Mouse (Mus musculus) C2C12 (cell line): ENCODE data around the gene Mdfi. TPM values are rescaled to one million over a fixed set of nuclear protein-coding genes. Genes with fewer than 3 reads are reported as not detected.
A peak's percentile ranks its signal among the peaks of the same experiment; 100 is the strongest.

ENCODE experiments used
- H3K27me3 ChIP-seq: one replicate; pipeline ENCODE4 v1.6.1; 2011; ENCODE audit not compliant: control insufficient read depth, insufficient read depth, insufficient read length
- H3K36me3 ChIP-seq: one replicate; pipeline ENCODE4 v1.6.1; 2011; ENCODE audit not compliant: control insufficient read depth, insufficient read depth
- H3K4me3 ChIP-seq: one replicate; pipeline ENCODE4 v1.5.1; 2011; ENCODE audit warnings: mild to moderate bottlenecking, control low read depth; ENCODE audit not compliant: poor library complexity, insufficient read depth, severe bottlenecking
- H3K79me2 ChIP-seq: one replicate; pipeline ENCODE4 v1.6.1; 2011; ENCODE audit not compliant: control insufficient read depth, insufficient read depth
- H3K79me3 ChIP-seq: one replicate; pipeline ENCODE4 v1.6.1; 2011; ENCODE audit warnings: low read depth, control low read depth
- H3ac ChIP-seq: one replicate; pipeline ENCODE3; 2011; ENCODE audit warnings: low read depth; ENCODE audit not compliant: control insufficient read depth, insufficient read length
- CEBPB ChIP-seq: IDR thresholded peaks from one replicate; pipeline ENCODE4 v1.6.1; 2011; ENCODE audit warnings: low read depth, mild to moderate bottlenecking, control low read depth, moderate library complexity
- CTCF ChIP-seq: IDR thresholded peaks from one replicate; pipeline ENCODE4 v1.5.1; 2011; ENCODE audit not compliant: control insufficient read depth, insufficient read depth, insufficient read length
- FOSL1 ChIP-seq: IDR thresholded peaks from one replicate; pipeline ENCODE4 v1.8.0; 2011; ENCODE audit warnings: mild to moderate bottlenecking, low read length; ENCODE audit not compliant: poor library complexity, insufficient read depth, severe bottlenecking
- MAX ChIP-seq: IDR thresholded peaks from one replicate; pipeline ENCODE4 v1.6.1; 2011; ENCODE audit warnings: mild to moderate bottlenecking, control low read depth
- MYOD1 ChIP-seq: IDR thresholded peaks from one replicate; pipeline ENCODE4 v1.6.1; 2011; ENCODE audit warnings: low read depth; ENCODE audit not compliant: control insufficient read depth, insufficient read length
- MYOG ChIP-seq: IDR thresholded peaks from one replicate; pipeline ENCODE4 v1.6.1; 2011; ENCODE audit not compliant: control insufficient read depth, insufficient read length; ENCODE audit errors: extremely low read depth
- USF1 ChIP-seq: IDR thresholded peaks from one replicate; pipeline ENCODE4 v1.6.1; 2011; ENCODE audit warnings: low read depth, mild to moderate bottlenecking, control low read depth, moderate library complexity
- polyA plus RNA-seq: library from polyadenylated mRNA; unstranded; fragments of >200 nt; fragmentation: generic; extraction: Trizol; gene quantifications from one replicate; pipeline ENCODE4 v1.2.1, GENCODE M21; 2012; ENCODE audit warnings: missing spikeins

Mdfi gene
- polyA plus RNA-seq, 1 experiment = 0.68 TPM

DNA sequence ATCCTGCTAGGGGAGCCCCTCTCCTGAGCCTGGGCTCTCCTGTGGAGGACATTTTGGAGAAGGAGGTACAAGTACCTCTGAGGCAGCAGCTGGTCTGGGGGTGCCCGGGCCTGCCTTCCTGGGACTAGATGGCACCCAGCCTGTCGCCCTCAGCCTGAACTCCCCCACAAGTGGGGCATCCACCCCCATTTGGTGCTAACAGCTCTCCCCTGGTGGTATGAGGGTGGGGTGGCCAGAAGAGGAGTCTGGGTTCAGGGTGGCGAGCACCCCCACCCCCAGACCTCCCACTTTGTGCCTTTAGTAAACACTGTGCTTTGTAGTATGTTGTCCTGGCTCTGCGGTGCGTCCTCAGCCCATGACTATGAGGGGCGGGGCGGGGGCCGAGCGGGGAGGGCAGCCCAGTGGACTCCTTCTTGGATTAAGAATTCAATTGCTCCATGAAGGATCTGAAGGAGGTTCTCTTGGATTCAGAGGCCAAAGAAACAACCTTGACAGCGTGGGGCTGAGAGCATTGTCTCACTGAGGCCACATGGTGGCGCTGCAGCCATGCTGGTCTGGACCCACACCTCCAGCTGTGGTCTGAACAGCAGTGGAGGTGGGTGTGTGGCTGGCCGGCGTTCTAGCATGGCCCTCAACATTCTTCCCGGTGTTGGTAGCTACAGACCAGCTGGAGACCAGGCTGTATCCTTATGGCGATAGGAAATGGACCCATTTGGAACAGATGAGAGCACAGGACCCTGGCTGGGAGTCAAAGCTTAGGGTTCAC is 42.2 kb downstream of the Mdfi start:
- H3ac ChIP-seq = no peak overlapping the region
- H3K79me3 ChIP-seq = no peaks in the 10 kb centered on the region
- no peak overlapping the region for H3K4me3 ChIP-seq
- H3K36me3 ChIP-seq = no peaks in the 10 kb centered on the region
- no peak for TF ChIP-seq MYOD1
- TF ChIP-seq CTCF = peak; percentile 94
- no peak for TF ChIP-seq USF1
- no peak for TF ChIP-seq FOSL1
- TF ChIP-seq MYOG = no peak
- TF ChIP-seq CEBPB = no peak
- TF ChIP-seq MAX = peak; percentile 48
- no peaks in the 10 kb centered on the region for H3K79me2 ChIP-seq
- H3K27me3 ChIP-seq = no peaks in the 10 kb centered on the region

DNA sequence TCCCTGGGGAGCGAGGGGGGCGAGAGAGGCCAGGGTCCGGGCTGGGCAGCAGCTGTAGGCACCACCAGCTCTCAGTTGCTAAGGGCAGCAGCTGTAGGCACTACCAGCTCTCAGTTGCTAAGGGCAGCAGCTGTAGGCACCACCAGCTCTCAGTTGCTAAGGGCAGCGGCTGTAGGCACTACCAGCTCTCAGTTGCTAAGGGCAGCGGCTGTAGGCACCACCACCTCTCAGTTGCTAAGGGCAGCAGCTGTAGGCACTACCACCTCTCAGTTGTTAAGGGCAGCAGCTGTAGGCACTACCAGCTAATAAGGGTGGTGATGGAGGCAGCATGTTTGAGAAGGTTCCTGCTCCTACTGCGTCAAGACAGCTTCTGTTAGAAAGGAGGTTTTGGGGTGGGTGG is 45.5 kb downstream of the Mdfi start:
- Histone ChIP-seq H3K4me3 (no peak overlapping the region), H3K27me3 (no peaks in the 10 kb centered on the region), H3K79me2 (no peaks in the 10 kb centered on the region), H3K36me3 (no peaks in the 10 kb centered on the region), H3K79me3 (no peaks in the 10 kb centered on the region), H3ac (no peak overlapping the region)
- TF ChIP-seq MYOG (no peak), MYOD1 (no peak), USF1 (no peak), CTCF (no peak), CEBPB (no peak), MAX (no peak), FOSL1 (no peak)

DNA sequence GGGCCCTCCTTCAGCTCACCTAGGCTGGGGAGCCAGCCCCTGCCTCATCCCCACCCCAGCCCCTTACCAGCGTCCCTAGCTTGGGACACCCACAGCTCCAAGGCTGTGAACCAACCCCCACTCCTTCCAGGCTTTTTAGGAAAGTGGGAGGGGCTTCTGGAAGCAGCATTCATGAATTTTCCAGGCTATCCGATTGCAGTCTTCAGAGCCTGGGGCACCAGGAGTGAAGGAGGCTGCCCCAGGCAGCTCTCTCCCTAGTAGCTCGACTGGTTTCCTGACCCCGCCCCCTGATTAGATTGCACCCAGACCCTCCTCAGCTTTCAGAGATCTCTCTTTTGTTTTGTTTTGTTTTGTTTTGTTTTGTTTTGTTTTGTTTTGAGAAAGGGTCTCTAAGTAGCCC is 46.2 kb downstream of the Mdfi start:
- H3ac ChIP-seq = no peak overlapping the region
- H3K79me2 ChIP-seq = no peaks in the 10 kb centered on the region
- H3K36me3 ChIP-seq = no peaks in the 10 kb centered on the region
- no peaks in the 10 kb centered on the region for H3K27me3 ChIP-seq
- H3K79me3 ChIP-seq = no peaks in the 10 kb centered on the region
- TF ChIP-seq FOSL1 (no peak), MYOG (no peak), CTCF (no peak), USF1 (no peak), MYOD1 (no peak), CEBPB (no peak), MAX (no peak)
- H3K4me3 ChIP-seq = no peak overlapping the region

DNA sequence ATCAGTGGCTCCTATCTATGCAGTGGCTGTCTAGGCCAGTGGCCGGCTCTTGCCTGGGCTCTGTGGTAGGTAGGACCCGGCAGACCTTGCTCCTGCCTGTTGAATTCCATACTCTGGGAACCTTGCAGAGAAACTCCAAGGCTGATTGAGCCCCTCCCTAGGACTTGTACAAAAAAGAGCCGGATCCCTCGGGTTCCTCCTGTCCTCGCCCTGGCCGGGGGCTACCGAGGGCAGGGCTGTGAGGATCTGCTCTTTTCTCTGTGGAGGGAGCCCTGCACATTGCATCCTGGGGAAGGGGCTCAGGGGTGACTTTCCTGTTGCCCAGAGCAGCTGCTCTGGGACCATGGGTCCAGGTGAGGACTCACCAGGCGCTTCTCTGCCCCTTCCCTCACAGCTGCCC is 46.9 kb downstream of the Mdfi start:
- H3ac ChIP-seq = no peak overlapping the region
- TF ChIP-seq MAX = no peak
- TF ChIP-seq CEBPB = no peak
- no peak for TF ChIP-seq FOSL1
- TF ChIP-seq MYOD1 = no peak
- TF ChIP-seq CTCF = no peak
- no peaks in the 10 kb centered on the region for H3K79me2 ChIP-seq
- H3K4me3 ChIP-seq = no peak overlapping the region
- no peaks in the 10 kb centered on the region for H3K79me3 ChIP-seq
- H3K36me3 ChIP-seq = no peaks in the 10 kb centered on the region
- peaks cover 3% of the 10 kb centered on the region for H3K27me3 ChIP-seq

DNA sequence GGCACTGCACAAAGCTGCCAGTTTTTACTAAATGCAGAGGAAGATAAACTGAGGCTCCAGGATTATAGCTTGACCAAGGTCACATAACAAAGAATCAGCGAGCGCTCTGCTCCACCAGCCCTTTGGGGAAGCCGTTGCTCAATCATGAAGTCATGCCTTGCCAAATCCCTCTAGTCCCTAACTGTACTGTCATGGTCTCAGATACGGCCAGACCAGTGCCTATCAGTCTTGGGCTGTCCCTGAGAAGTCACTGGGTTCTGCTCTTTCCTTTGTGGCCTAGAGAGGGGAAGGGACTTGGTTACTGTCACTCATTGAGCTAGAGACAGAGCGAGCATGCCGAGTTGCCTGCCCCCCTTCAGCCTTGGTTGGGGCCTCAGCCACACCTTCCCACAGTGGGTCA is 50.1 kb downstream of the Mdfi start:
- H3K36me3 ChIP-seq = no peaks in the 10 kb centered on the region
- H3ac ChIP-seq = no peak overlapping the region
- no peaks in the 10 kb centered on the region for H3K79me3 ChIP-seq
- no peak for TF ChIP-seq MYOD1
- no peak for TF ChIP-seq USF1
- no peak for TF ChIP-seq MAX
- TF ChIP-seq FOSL1 = no peak
- TF ChIP-seq MYOG = no peak
- no peak for TF ChIP-seq CEBPB
- no peak for TF ChIP-seq CTCF
- H3K27me3 ChIP-seq = peaks cover 5% of the 10 kb centered on the region
- H3K4me3 ChIP-seq = no peak overlapping the region
- no peaks in the 10 kb centered on the region for H3K79me2 ChIP-seq

DNA sequence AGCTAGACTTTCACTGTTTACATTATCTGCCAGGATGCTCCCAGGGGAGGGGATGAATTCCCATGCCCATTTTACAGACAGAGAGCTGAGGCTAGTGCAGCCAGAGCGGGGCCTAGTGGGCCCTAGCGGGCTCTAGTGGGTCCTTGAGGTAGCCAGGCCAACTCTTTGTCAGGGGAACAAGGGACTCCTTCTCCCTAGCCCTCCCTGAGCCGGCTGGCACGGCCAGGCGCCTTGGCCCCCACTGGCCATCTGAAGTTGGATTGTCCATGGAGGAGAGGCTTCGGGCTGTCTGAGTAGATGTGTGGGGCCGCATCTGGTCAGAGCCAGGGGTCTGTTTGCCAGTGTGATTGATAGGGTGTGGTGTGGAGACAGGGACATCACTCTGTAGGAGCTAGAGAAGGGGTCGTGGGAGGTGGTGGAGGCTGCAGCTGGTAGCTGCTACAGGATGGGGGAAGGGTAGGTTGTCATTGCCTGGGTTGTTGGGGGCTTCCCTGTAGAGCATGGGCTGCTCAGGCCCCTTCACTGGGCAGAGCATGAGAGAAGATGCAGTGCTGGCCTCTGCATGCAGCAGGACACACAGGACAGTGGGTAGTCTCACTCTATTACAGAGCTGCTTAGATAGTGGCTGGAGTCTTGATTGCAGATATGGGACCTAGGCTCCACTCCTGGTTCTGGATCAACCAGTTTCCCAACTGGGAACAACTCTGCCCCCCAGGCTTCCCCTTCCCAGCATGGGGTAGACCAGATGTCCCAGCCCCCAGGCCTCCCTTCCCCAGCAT is 50.9 kb downstream of the Mdfi start:
- Histone ChIP-seq H3K27me3 (peaks cover 5% of the 10 kb centered on the region), H3K36me3 (no peaks in the 10 kb centered on the region), H3K79me3 (no peaks in the 10 kb centered on the region), H3K79me2 (no peaks in the 10 kb centered on the region), H3ac (no peak overlapping the region), H3K4me3 (no peak overlapping the region)
- TF ChIP-seq MAX (no peak), MYOG (no peak), CEBPB (no peak), USF1 (no peak), FOSL1 (no peak), CTCF (no peak), MYOD1 (no peak)
